Mouse (Mus musculus): ENCODE measurements around the gene Ccdc22. TPM values are rescaled to one million over a fixed set of nuclear protein-coding genes. Genes with fewer than 3 reads are reported as not detected.

The Ccdc22 gene
- polyA plus RNA-seq, 1 experiment, result 28.8 TPM

- Histone ChIP-seq H3ac (ENCODE audit: control insufficient read depth, insufficient read length) (no peak overlapping the region), H3K4me2 (ENCODE audit: low read depth) (peak overlapping the region; percentile 24), H3K36me3 (ENCODE audit: control insufficient read depth, insufficient read depth) (no peaks in the 10 kb centered on the region), H3K79me2 (ENCODE audit: control insufficient read depth, insufficient read depth) (no peaks in the 10 kb centered on the region), H3K27me3 (ENCODE audit: control insufficient read depth, insufficient read depth, insufficient read length) (peaks cover 12% of the 10 kb centered on the region), H3K4me3 (no peak overlapping the region)
- no peak for TF ChIP-seq MYOD1 (IDR thresholded peaks at IDR 0.05; ENCODE audit: control insufficient read depth in 1 of 3, insufficient read length in 2 of 3, low read depth in 2 of 3)
- no peak for TF ChIP-seq REST (IDR thresholded peaks at IDR 0.05; ENCODE audit: insufficient read depth, insufficient read length)
- TF ChIP-seq POLR2AphosphoS2 (IDR thresholded peaks at IDR 0.05; ENCODE audit: insufficient read length, low read depth), result no peak
- no peak for TF ChIP-seq POLR2A (IDR thresholded peaks at IDR 0.05; ENCODE audit: insufficient read length, low read depth)
- no peak for TF ChIP-seq TCF3 (IDR thresholded peaks at IDR 0.05; ENCODE audit: insufficient read length, low read depth)
- no peak for TF ChIP-seq MAX (IDR thresholded peaks at IDR 0.05; ENCODE audit: low read depth)
- no peak for TF ChIP-seq SRF (IDR thresholded peaks at IDR 0.05; ENCODE audit: control insufficient read depth, insufficient read length, low read depth)
- no peak for TF ChIP-seq TCF12 (IDR thresholded peaks at IDR 0.05; ENCODE audit: insufficient read depth, poor library complexity, severe bottlenecking)
- no peak for TF ChIP-seq USF1 (IDR thresholded peaks at IDR 0.05; ENCODE audit: low read depth)
- no peak for TF ChIP-seq CEBPB (IDR thresholded peaks at IDR 0.05; ENCODE audit: insufficient read depth, poor library complexity, severe bottlenecking)
These were observed 5.4 kb upstream of the Ccdc22 start for GRCm38 (mm10) chrX:7610536-7611258.

- TF ChIP-seq CEBPB (IDR thresholded peaks at IDR 0.05; ENCODE audit: insufficient read depth, poor library complexity, severe bottlenecking) (no peak), E2F4 (IDR thresholded peaks at IDR 0.05; ENCODE audit: insufficient read depth) (no peak), MAX (IDR thresholded peaks at IDR 0.05; ENCODE audit: low read depth) (no peak), TCF12 (IDR thresholded peaks at IDR 0.05; ENCODE audit: insufficient read depth, poor library complexity, severe bottlenecking) (no peak), POLR2A (IDR thresholded peaks at IDR 0.05; ENCODE audit: insufficient read length, low read depth) (no peak), REST (IDR thresholded peaks at IDR 0.05; ENCODE audit: insufficient read depth, insufficient read length) (no peak), USF1 (IDR thresholded peaks at IDR 0.05; ENCODE audit: low read depth) (no peak), TCF3 (IDR thresholded peaks at IDR 0.05; ENCODE audit: insufficient read length, low read depth) (no peak), SRF (IDR thresholded peaks at IDR 0.05; ENCODE audit: control insufficient read depth, insufficient read length, low read depth) (no peak), POLR2AphosphoS2 (IDR thresholded peaks at IDR 0.05; ENCODE audit: insufficient read length, low read depth) (no peak), MYOG (IDR thresholded peaks at IDR 0.05; ENCODE audit: control insufficient read depth in 1 of 3, insufficient read depth in 1 of 3, insufficient read length in 2 of 3, low read depth in 2 of 3) (no peak), MYOD1 (IDR thresholded peaks at IDR 0.05; ENCODE audit: control insufficient read depth in 1 of 3, insufficient read length in 2 of 3, low read depth in 2 of 3) (no peak)
- H3K4me2 ChIP-seq (ENCODE audit: low read depth), result no peak overlapping the region
- no peak overlapping the region for H3ac ChIP-seq (ENCODE audit: control insufficient read depth, insufficient read length)
- H3K79me2 ChIP-seq (ENCODE audit: control insufficient read depth, insufficient read depth), result no peaks in the 10 kb centered on the region
- H3K36me3 ChIP-seq (ENCODE audit: control insufficient read depth, insufficient read depth), result no peaks in the 10 kb centered on the region
- H3K27me3 ChIP-seq (ENCODE audit: control insufficient read depth, insufficient read depth, insufficient read length), result peaks cover 12% of the 10 kb centered on the region
- no peak overlapping the region for H3K4me3 ChIP-seq
These were observed 4.7 kb upstream of the Ccdc22 start for GRCm38 (mm10) chrX:7610035-7610434.

DNA sequence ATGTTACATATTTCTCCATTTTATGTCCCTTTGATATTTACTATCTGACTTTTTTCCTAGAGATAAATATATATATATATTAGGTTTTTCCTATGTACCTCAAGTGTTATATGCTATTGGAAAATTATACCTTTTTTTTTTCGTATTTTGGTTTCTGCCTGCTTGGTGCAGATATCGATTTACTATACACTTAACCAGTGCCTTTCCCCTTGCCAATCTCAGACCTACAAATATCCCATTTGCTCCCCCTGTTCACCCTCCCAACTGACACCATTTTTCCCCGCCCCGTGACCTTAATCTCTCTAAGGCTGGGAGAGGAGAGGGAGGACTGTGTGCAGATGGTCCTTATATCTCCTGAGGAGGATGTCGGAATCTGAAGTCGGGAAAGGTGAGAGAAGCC, 1.5 kb upstream of the Ccdc22 start, which contains the start of gene Cacna1f:
Gene Cacna1f (plus strand): TSS at position 301 of the 400 bp plus-strand sequence.
- TF ChIP-seq MYOD1 (IDR thresholded peaks at IDR 0.05; ENCODE audit: control insufficient read depth in 1 of 3, insufficient read length in 2 of 3, low read depth in 2 of 3) (no peak), SRF (IDR thresholded peaks at IDR 0.05; ENCODE audit: control insufficient read depth, insufficient read length, low read depth) (no peak), TCF3 (IDR thresholded peaks at IDR 0.05; ENCODE audit: insufficient read length, low read depth) (no peak), POLR2AphosphoS2 (IDR thresholded peaks at IDR 0.05; ENCODE audit: insufficient read length, low read depth) (no peak)
- Histone ChIP-seq H3K27me3 (ENCODE audit: control insufficient read depth, insufficient read depth, insufficient read length) (no peaks in the 10 kb centered on the region), H3K36me3 (ENCODE audit: control insufficient read depth, insufficient read depth) (no peaks in the 10 kb centered on the region), H3K4me3 (no peak within 1 kb of the TSS), H3K79me2 (ENCODE audit: control insufficient read depth, insufficient read depth) (peaks cover 3% of the 10 kb centered on the region), H3K4me2 (ENCODE audit: low read depth) (peak within 1 kb of the TSS; percentile 73), H3ac (ENCODE audit: control insufficient read depth, insufficient read length) (no peak within 1 kb of the TSS)

DNA sequence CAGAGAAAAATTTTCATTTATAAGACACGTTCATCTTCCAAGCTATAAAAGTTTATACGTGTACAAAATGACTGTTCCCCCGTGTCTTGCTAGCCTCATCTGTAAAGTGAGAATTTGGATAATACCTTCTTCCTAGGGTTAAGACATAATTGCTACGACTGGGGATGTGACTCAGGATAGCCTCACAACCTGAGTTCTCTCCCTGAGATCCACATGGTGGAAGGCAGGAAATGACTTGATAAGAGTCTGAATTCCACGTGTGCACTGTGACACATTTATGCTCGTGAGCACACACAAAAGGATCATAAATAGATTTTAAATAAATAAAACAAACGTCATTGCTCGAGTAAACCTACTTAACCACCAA, 241 bp upstream of the Ccdc22 start:
- TF ChIP-seq MYOD1 (IDR thresholded peaks at IDR 0.05; ENCODE audit: control insufficient read depth in 1 of 3, insufficient read length in 2 of 3, low read depth in 2 of 3) (no peak), SRF (IDR thresholded peaks at IDR 0.05; ENCODE audit: control insufficient read depth, insufficient read length, low read depth) (no peak), POLR2AphosphoS2 (IDR thresholded peaks at IDR 0.05; ENCODE audit: insufficient read length, low read depth) (no peak), REST (IDR thresholded peaks at IDR 0.05; ENCODE audit: insufficient read depth, insufficient read length) (no peak), USF1 (IDR thresholded peaks at IDR 0.05; ENCODE audit: low read depth) (no peak), CEBPB (IDR thresholded peaks at IDR 0.05; ENCODE audit: insufficient read depth, poor library complexity, severe bottlenecking) (no peak), MAX (IDR thresholded peaks at IDR 0.05; ENCODE audit: low read depth) (no peak), TCF12 (IDR thresholded peaks at IDR 0.05; ENCODE audit: insufficient read depth, poor library complexity, severe bottlenecking) (no peak), E2F4 (IDR thresholded peaks at IDR 0.05; ENCODE audit: insufficient read depth) (no peak), POLR2A (IDR thresholded peaks at IDR 0.05; ENCODE audit: insufficient read length, low read depth) (no peak), TCF3 (IDR thresholded peaks at IDR 0.05; ENCODE audit: insufficient read length, low read depth) (no peak), MYOG (IDR thresholded peaks at IDR 0.05; ENCODE audit: control insufficient read depth in 1 of 3, insufficient read depth in 1 of 3, insufficient read length in 2 of 3, low read depth in 2 of 3) (no peak)
- H3K4me3 ChIP-seq, result peak overlapping the region; percentile 33
- H3ac ChIP-seq (ENCODE audit: control insufficient read depth, insufficient read length), result no peak overlapping the region
- peak overlapping the region; percentile 73 for H3K4me2 ChIP-seq (ENCODE audit: low read depth)
- H3K79me2 ChIP-seq (ENCODE audit: control insufficient read depth, insufficient read depth), result peaks cover 3% of the 10 kb centered on the region
- no peaks in the 10 kb centered on the region for H3K36me3 ChIP-seq (ENCODE audit: control insufficient read depth, insufficient read depth)
- H3K27me3 ChIP-seq (ENCODE audit: control insufficient read depth, insufficient read depth, insufficient read length), result no peaks in the 10 kb centered on the region

All from myocyte (in vitro differentiated cells).